Mouse (Mus musculus) lung, adult 10 weeks (tissue): ENCODE data around the gene Icam2. TPM values are rescaled to one million over a fixed set of nuclear protein-coding genes. Genes with fewer than 3 reads are reported as not detected.

ENCODE experiments used
- polyA plus RNA-seq: library from polyadenylated mRNA; stranded (reverse); fragments of 350-450 nt; fragmentation: Illumina TruSeq; extraction: RNeasy Lipid Tissue Mini Kit (QIAGEN cat#74804); gene quantifications from one replicate; pipeline ENCODE4 v1.2.3, GENCODE M21; 2014; ENCODE audit warnings: low read depth, low replicate concordance; ENCODE audit not compliant: insufficient read depth

Icam2 gene
- polyA plus RNA-seq: 223 TPM

DNA sequence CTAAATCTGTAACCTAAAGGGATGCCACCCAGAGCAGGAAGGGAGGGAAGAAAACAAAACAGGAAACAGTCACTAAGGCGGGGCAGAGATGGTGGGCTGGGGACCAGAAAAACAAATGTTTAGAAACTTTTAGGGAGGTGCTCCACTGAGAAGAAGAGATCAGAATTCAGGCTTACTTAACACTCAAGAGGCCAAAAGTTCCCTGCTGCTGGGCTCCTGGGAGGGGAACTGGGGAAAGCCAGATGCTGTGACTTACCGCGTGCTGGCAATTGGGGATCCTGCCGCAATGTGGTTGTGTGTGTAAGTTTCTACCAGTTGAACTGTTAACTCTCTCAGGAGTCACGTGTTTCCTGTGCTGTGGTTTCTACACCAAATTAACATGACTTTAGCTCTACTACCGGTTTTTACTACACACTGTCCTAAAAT is at the start of gene Icam2:
Gene Icam2 (minus strand): TSS at position 285 of the 426 bp plus-strand sequence.

DNA sequence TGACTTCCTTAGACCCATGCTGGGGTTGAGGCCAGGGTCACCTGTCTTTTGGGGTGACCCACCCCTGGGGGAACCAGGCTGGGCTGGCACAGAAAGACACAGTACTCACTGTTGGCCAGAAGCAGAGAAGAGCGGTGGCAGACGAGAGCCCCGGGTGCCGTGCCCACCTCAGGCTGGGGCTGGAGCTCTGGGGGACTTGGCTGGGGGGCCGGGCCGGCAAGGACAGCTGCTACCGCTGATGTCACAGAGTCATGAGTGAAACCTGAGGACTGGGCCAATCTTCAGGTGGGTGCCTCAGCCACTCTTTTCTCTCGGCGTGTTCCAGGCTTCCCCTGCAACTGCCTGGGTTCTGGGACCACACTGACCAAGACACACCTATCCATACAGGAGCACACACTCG is 22.5 kb downstream of the Icam2 start, which contains the start of gene Prr29:
Gene Prr29 (plus strand): TSS at position 107 of the 400 bp plus-strand sequence.

DNA sequence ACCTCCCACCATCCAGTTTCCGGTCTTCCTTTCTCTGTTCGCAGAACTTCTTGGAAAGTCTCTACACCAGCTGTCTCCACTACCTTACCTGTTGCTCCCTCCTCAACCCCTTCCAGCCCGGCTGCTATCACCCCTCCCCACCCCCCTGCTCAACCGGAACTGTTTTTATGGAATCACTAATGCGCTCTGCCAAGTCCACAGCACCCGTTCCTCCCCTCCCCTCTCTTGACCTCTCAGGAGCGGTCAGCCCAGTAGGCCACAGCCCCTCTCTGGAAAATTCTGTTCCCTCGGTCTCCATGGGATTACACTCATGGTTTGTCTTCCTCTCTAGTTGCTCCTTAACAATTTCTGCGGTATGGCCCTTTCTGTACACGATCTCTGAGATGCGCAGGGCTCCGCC is 34.7 kb downstream of the Icam2 start, which contains the start of gene Scn4a:
Gene Scn4a (minus strand): TSS at position 101 of the 400 bp plus-strand sequence.

Other genes with a start within 250 kb of the Icam2 start
- gene Gm10840, start 227.2 kb downstream of the Icam2 start, polyA plus RNA-seq: not detected
- gene Limd2, start 227.2 kb downstream of the Icam2 start, polyA plus RNA-seq: 113 TPM
- gene Strada, start 185.9 kb downstream of the Icam2 start, polyA plus RNA-seq: 9.7 TPM
- gene Ccdc47, start 171.7 kb downstream of the Icam2 start, polyA plus RNA-seq: 52.1 TPM
- 21.1 TPM for gene Ddx42, start 171.1 kb downstream of the Icam2 start, polyA plus RNA-seq
- gene Ftsj3, start 132.0 kb downstream of the Icam2 start, polyA plus RNA-seq: 13.7 TPM
- 111 TPM for gene Psmc5, start 131.9 kb downstream of the Icam2 start, polyA plus RNA-seq
- 48.5 TPM for gene Smarcd2, start 115.1 kb downstream of the Icam2 start, polyA plus RNA-seq
- not detected for gene Tcam1, start 111.4 kb downstream of the Icam2 start, polyA plus RNA-seq
- gene Gh, start 86.2 kb downstream of the Icam2 start, polyA plus RNA-seq: not detected
- gene Cd79b, start 73.3 kb downstream of the Icam2 start, polyA plus RNA-seq: 91.6 TPM
- gene Scn4a, start 34.8 kb downstream of the Icam2 start, polyA plus RNA-seq: 0.27 TPM
- gene Prr29, start 22.6 kb downstream of the Icam2 start, polyA plus RNA-seq: 13.2 TPM
- 6.6 TPM for gene Ern1, start 99.8 kb upstream of the Icam2 start, polyA plus RNA-seq
- gene Tex2, start 225.3 kb upstream of the Icam2 start, polyA plus RNA-seq: 13.2 TPM